Mouse (Mus musculus): ENCODE measurements at regions not wholly inside any gene's neighbourhood (a gene's known extent, or its start where the extent isn't known, plus 50 kb on each side); places are given as distances from the start of the nearest gene placed in this dataset.

- Histone ChIP-seq H3K27me3 (replicated peaks) (no peaks in the 10 kb centered on the region), H3K4me2 (no peak overlapping the region), H3K4me1 (no peaks in the 10 kb centered on the region), H3K27ac (no peak overlapping the region), H3K9ac (no peak overlapping the region), H3K36me3 (no peaks in the 10 kb centered on the region), H3K4me3 (replicated peaks) (no peak overlapping the region), H3K9me3 (no peaks in the 10 kb centered on the region)
- ATAC-seq (ENCODE audit: insufficient read depth, low FRiP score, low read depth) = no peak
- WGBS = 66% methylated on average over 8 of the region's 8 CpGs
These were observed 279.3 kb downstream of the Olfm4 start for GRCm38 (mm10) chr14:80263173-80263572.

GRCm38 (mm10) chr14:80265081-80265480 is 281.2 kb downstream of the Olfm4 start:
- Histone ChIP-seq H3K4me1 (no peaks in the 10 kb centered on the region), H3K27me3 (replicated peaks) (no peaks in the 10 kb centered on the region), H3K4me2 (no peak overlapping the region), H3K4me3 (replicated peaks) (no peak overlapping the region), H3K9me3 (no peaks in the 10 kb centered on the region), H3K36me3 (no peaks in the 10 kb centered on the region), H3K27ac (no peak overlapping the region), H3K9ac (no peak overlapping the region)
- no peak for ATAC-seq (ENCODE audit: insufficient read depth, low FRiP score, low read depth)
- 80% methylated on average over 7 of the region's 7 CpGs for WGBS

- WGBS = 29% methylated on average over 7 of the region's 7 CpGs
These were observed 285.5 kb downstream of the Olfm4 start for GRCm38 (mm10) chr14:80269179-80269951.

GRCm38 (mm10) chr14:80270063-80270462 is 286.2 kb downstream of the Olfm4 start:
- H3K4me1 ChIP-seq = no peaks in the 10 kb centered on the region
- no peak overlapping the region for H3K9ac ChIP-seq
- H3K36me3 ChIP-seq = no peaks in the 10 kb centered on the region
- WGBS = 61% methylated on average over 13 of the region's 13 CpGs
- no peak for ATAC-seq (ENCODE audit: insufficient read depth, low FRiP score, low read depth)
- no peaks in the 10 kb centered on the region for H3K27me3 ChIP-seq (replicated peaks)
- no peaks in the 10 kb centered on the region for H3K9me3 ChIP-seq
- H3K4me3 ChIP-seq (replicated peaks) = no peak overlapping the region
- no peak overlapping the region for H3K27ac ChIP-seq
- no peak overlapping the region for H3K4me2 ChIP-seq

More at GRCm38 (mm10) chr14:80269179-80269951, 285.5 kb downstream of the Olfm4 start:
- Histone ChIP-seq H3K27ac (no peak overlapping the region), H3K9me3 (no peaks in the 10 kb centered on the region), H3K4me2 (no peak overlapping the region), H3K9ac (no peak overlapping the region), H3K4me1 (no peaks in the 10 kb centered on the region), H3K27me3 (replicated peaks) (no peaks in the 10 kb centered on the region), H3K36me3 (no peaks in the 10 kb centered on the region), H3K4me3 (replicated peaks) (no peak overlapping the region)
- ATAC-seq (ENCODE audit: insufficient read depth, low FRiP score, low read depth) = no peak

GRCm38 (mm10) chr14:80280188-80280587 is 296.3 kb downstream of the Olfm4 start:
- Histone ChIP-seq H3K4me2 (no peak overlapping the region), H3K4me1 (no peaks in the 10 kb centered on the region), H3K27me3 (replicated peaks) (no peaks in the 10 kb centered on the region), H3K4me3 (replicated peaks) (no peak overlapping the region), H3K27ac (no peak overlapping the region), H3K9ac (no peak overlapping the region), H3K36me3 (no peaks in the 10 kb centered on the region), H3K9me3 (no peaks in the 10 kb centered on the region)
- no peak for ATAC-seq (ENCODE audit: insufficient read depth, low FRiP score, low read depth)
- 68% methylated on average over 4 of the region's 4 CpGs for WGBS

- Histone ChIP-seq H3K27ac (no peak overlapping the region), H3K4me3 (replicated peaks) (no peak overlapping the region), H3K9ac (no peak overlapping the region), H3K27me3 (replicated peaks) (no peaks in the 10 kb centered on the region), H3K4me1 (no peaks in the 10 kb centered on the region), H3K4me2 (no peak overlapping the region), H3K36me3 (no peaks in the 10 kb centered on the region), H3K9me3 (no peaks in the 10 kb centered on the region)
- 48% methylated on average over 2 of the region's 2 CpGs for WGBS
- no peak for ATAC-seq (ENCODE audit: insufficient read depth, low FRiP score, low read depth)
These were observed 299.8 kb downstream of the Olfm4 start for GRCm38 (mm10) chr14:80283726-80284125.

- 71% methylated on average over 4 of the region's 4 CpGs for WGBS
- Histone ChIP-seq H3K27me3 (replicated peaks) (no peaks in the 10 kb centered on the region), H3K4me3 (replicated peaks) (no peak overlapping the region), H3K9me3 (no peaks in the 10 kb centered on the region), H3K9ac (no peak overlapping the region), H3K27ac (no peak overlapping the region), H3K4me2 (no peak overlapping the region), H3K4me1 (no peaks in the 10 kb centered on the region), H3K36me3 (no peaks in the 10 kb centered on the region)
- no peak for ATAC-seq (ENCODE audit: insufficient read depth, low FRiP score, low read depth)
These were observed 307.5 kb downstream of the Olfm4 start for GRCm38 (mm10) chr14:80291360-80291759.

- no peaks in the 10 kb centered on the region for H3K27me3 ChIP-seq (replicated peaks)
- 88% methylated on average over 4 of the region's 4 CpGs for WGBS
- H3K36me3 ChIP-seq = no peaks in the 10 kb centered on the region
- no peak overlapping the region for H3K9ac ChIP-seq
- no peak overlapping the region for H3K4me2 ChIP-seq
- H3K27ac ChIP-seq = no peak overlapping the region
- no peaks in the 10 kb centered on the region for H3K4me1 ChIP-seq
- no peaks in the 10 kb centered on the region for H3K9me3 ChIP-seq
- no peak for ATAC-seq (ENCODE audit: insufficient read depth, low FRiP score, low read depth)
- H3K4me3 ChIP-seq (replicated peaks) = no peak overlapping the region
These were observed 309.5 kb downstream of the Olfm4 start for GRCm38 (mm10) chr14:80293378-80293777.

- 61% methylated on average over 2 of the region's 2 CpGs for WGBS
- Histone ChIP-seq H3K27me3 (replicated peaks) (no peaks in the 10 kb centered on the region), H3K9ac (no peak overlapping the region), H3K4me2 (no peak overlapping the region), H3K4me3 (replicated peaks) (no peak overlapping the region), H3K36me3 (no peaks in the 10 kb centered on the region), H3K4me1 (no peaks in the 10 kb centered on the region), H3K27ac (no peak overlapping the region), H3K9me3 (no peaks in the 10 kb centered on the region)
- ATAC-seq (ENCODE audit: insufficient read depth, low FRiP score, low read depth) = no peak
These were observed 345.8 kb downstream of the Olfm4 start for GRCm38 (mm10) chr14:80329651-80330050.

GRCm38 (mm10) chr14:80362024-80362622 is 378.2 kb downstream of the Olfm4 start:
- H3K4me1 ChIP-seq = no peaks in the 10 kb centered on the region
- no peaks in the 10 kb centered on the region for H3K9me3 ChIP-seq
- H3K4me2 ChIP-seq = no peak overlapping the region
- H3K36me3 ChIP-seq = no peaks in the 10 kb centered on the region
- no peak for ATAC-seq (ENCODE audit: insufficient read depth, low FRiP score, low read depth)
- H3K9ac ChIP-seq = no peak overlapping the region
- no peak overlapping the region for H3K27ac ChIP-seq
- no peaks in the 10 kb centered on the region for H3K27me3 ChIP-seq (replicated peaks)
- no peak overlapping the region for H3K4me3 ChIP-seq (replicated peaks)

- no peaks in the 10 kb centered on the region for H3K9me3 ChIP-seq
- WGBS = 66% methylated on average over 11 of the region's 11 CpGs
- H3K4me2 ChIP-seq = no peak overlapping the region
- no peak overlapping the region for H3K4me3 ChIP-seq (replicated peaks)
- H3K27me3 ChIP-seq (replicated peaks) = no peaks in the 10 kb centered on the region
- H3K9ac ChIP-seq = no peak overlapping the region
- H3K27ac ChIP-seq = no peak overlapping the region
- no peaks in the 10 kb centered on the region for H3K36me3 ChIP-seq
- no peak for ATAC-seq (ENCODE audit: insufficient read depth, low FRiP score, low read depth)
- H3K4me1 ChIP-seq = no peaks in the 10 kb centered on the region
These were observed 385.7 kb downstream of the Olfm4 start for GRCm38 (mm10) chr14:80369448-80370153.

- no peak overlapping the region for H3K27ac ChIP-seq
- no peak overlapping the region for H3K9ac ChIP-seq
- WGBS = 69% methylated on average over 1 of the region's 1 CpGs
These were observed 390.4 kb downstream of the Olfm4 start for GRCm38 (mm10) chr14:80374290-80374689.

More at GRCm38 (mm10) chr14:80374290-80374689, 390.4 kb downstream of the Olfm4 start:
- H3K4me1 ChIP-seq = no peaks in the 10 kb centered on the region
- H3K36me3 ChIP-seq = no peaks in the 10 kb centered on the region
- no peak for ATAC-seq (ENCODE audit: insufficient read depth, low FRiP score, low read depth)
- no peak overlapping the region for H3K4me2 ChIP-seq
- no peaks in the 10 kb centered on the region for H3K9me3 ChIP-seq
- H3K27me3 ChIP-seq (replicated peaks) = no peaks in the 10 kb centered on the region
- no peak overlapping the region for H3K4me3 ChIP-seq (replicated peaks)

Data from stomach, embryonic 15.5 days (tissue).